9 mouse cellular contexts compared by ENCODE assay signal in genomic region chr2:103871522-103872276, GRCm38 (mm10).
DNase-seq lines count a peak whose midpoint lies in the region; ATAC-seq lines count a peak whose summit lies in the region.
"Had no signal": no experiment of that assay in that cellular context is flagged by ENCODE, and none has a peak within 500 bp of the region (broad histone marks: within the 10 kb centered on the region; RNA-seq: fewer than 3 reads in every experiment).

No protein-coding gene starts in this region.

- H3K36me3 ChIP-seq in hindbrain, embryonic 16.5 days (ENCODE audit: control insufficient read depth, insufficient read depth, low read length): no peaks in the 10 kb centered on the region
- H3K36me3 ChIP-seq: limb, embryonic 15.5 days had no signal

- WGBS in hindbrain, embryonic 16.5 days: 19% methylated on average over 12 of the region's 12 CpGs

- no peak overlapping the region for H3K4me3 ChIP-seq in hindbrain, embryonic 16.5 days (ENCODE audit: low read length)
- H3K4me3 ChIP-seq: limb, embryonic 15.5 days had no signal

- H3K4me1 ChIP-seq in hindbrain, embryonic 16.5 days (ENCODE audit: control insufficient read depth, insufficient read depth, low read depth, low read length): no peaks in the 10 kb centered on the region; the same call in 1 of the 2 replicates

- H3K27ac ChIP-seq in hindbrain, embryonic 16.5 days (ENCODE audit: low read depth, low read length): no peak overlapping the region
- H3K27ac ChIP-seq: limb, embryonic 15.5 days had no signal

- peak; percentile 82 for ATAC-seq in hindbrain, embryonic 16.5 days

- H3K4me2 ChIP-seq in hindbrain, embryonic 16.5 days (ENCODE audit: low read length): no peak overlapping the region
- H3K4me2 ChIP-seq: limb, embryonic 15.5 days had no signal

- H3K9me3 ChIP-seq in hindbrain, embryonic 16.5 days (ENCODE audit: control insufficient read depth, low read length): no peaks in the 10 kb centered on the region
- H3K9me3 ChIP-seq: limb, embryonic 15.5 days had no signal

- DNase-seq in T-cell, adult 2 months (ENCODE audit: low spot score): peak; percentile 15
- DNase-seq in cerebellum, postnatal 10 days: peak; percentile 91
- DNase-seq in frontal cortex, postnatal 14 days (ENCODE audit: low spot score in 2 of 2): peak; percentile 64 to 70
- peak; percentile 59 for DNase-seq in left cerebral cortex, adult 11 months (ENCODE audit: low spot score)
- peak; percentile 75 to 82 for DNase-seq in lung, postnatal 4 days
- DNase-seq in retina, postnatal 1 day: peak; percentile 93
- peak; percentile 37 for DNase-seq in urinary bladder, adult 2 months (ENCODE audit: low spot score)

- H3K27me3 ChIP-seq in hindbrain, embryonic 16.5 days (replicated peaks; ENCODE audit: control insufficient read depth, insufficient read depth, low read length): no peaks in the 10 kb centered on the region
- H3K27me3 ChIP-seq: limb, embryonic 15.5 days had no signal

- no peak overlapping the region for H3K9ac ChIP-seq in hindbrain, embryonic 16.5 days (ENCODE audit: low read depth, low read length)
- H3K9ac ChIP-seq: limb, embryonic 15.5 days had no signal

Comparison
In these comparisons a context has a peak if more than half of its experiments do, and no peak if none do; other contexts are left out.
1. DNase-seq: peak in every context shown above with its lines; median percentile 93 in retina, postnatal 1 day; 91 in cerebellum, postnatal 10 days; 78 in lung, postnatal 4 days; 67 in frontal cortex, postnatal 14 days; 59 in left cerebral cortex, adult 11 months; 37 in urinary bladder, adult 2 months; 15 in T-cell, adult 2 months.